Mouse (Mus musculus): ENCODE data around the gene Spic. TPM values are rescaled to one million over a fixed set of nuclear protein-coding genes. Genes with fewer than 3 reads are reported as not detected.
"Not testable (repeated sequence)": the region's sequence is repeated elsewhere in the genome, so short reads cannot be mapped to it uniquely, and the experiment has no call there.

Gene Spic
- total RNA-seq (2021) = under 1 TPM in 1 of 2 experiments, not detected in 1; 0.58 TPM
- long read RNA-seq, experiment 1, partial matches to known transcripts = 0 of 1 reads
- long read RNA-seq, experiment 1, other reads (novel, unspliced or antisense) = 0 of 1 reads
- long read RNA-seq, experiment 2, partial matches to known transcripts = 0 of 1 reads
- long read RNA-seq, experiment 2, other reads (novel, unspliced or antisense) = 0 of 1 reads

DNA sequence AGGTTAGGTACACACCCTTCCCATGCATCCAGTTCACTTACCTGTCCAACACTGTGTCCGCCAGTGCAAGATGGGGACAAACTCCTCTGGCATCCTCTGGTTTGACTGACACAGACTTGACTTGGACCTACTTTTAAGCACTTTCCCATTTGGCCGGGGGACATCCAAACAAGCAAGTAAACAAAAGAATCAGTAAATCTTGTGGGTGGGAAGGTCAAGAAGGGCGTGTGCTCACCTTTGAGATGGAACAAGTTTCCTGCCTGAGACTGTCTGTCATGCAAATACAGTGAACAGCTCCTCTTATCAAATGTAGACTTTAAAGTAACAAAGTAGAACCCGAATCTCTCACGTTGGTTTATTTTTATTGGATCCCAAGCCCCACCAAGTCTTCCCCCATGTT is at the start of gene Spic:
Gene Spic, minus strand, starts transcription at position 91 of the 400 bp plus-strand sequence.
- DNase-seq (ENCODE audit: low spot score in 2 of 2) = no peak

DNA sequence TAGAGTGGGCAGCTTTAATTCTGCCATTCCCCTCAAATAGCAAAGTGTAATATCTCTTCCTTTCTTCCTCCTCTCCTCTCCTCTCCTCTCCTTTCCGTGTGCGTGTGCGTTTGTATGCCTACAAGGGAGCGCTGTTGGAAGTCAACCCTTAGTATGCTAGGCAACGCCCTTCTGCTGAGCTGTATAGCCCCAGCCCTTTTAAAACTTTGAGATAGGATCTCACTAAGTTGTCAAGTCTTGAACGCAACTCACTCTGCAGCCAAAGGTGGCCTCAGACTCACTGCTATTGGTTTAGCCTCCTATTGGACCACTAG is 47.5 kb upstream of the Spic start:
- DNase-seq (ENCODE audit: low spot score in 2 of 2) = no peak

DNA sequence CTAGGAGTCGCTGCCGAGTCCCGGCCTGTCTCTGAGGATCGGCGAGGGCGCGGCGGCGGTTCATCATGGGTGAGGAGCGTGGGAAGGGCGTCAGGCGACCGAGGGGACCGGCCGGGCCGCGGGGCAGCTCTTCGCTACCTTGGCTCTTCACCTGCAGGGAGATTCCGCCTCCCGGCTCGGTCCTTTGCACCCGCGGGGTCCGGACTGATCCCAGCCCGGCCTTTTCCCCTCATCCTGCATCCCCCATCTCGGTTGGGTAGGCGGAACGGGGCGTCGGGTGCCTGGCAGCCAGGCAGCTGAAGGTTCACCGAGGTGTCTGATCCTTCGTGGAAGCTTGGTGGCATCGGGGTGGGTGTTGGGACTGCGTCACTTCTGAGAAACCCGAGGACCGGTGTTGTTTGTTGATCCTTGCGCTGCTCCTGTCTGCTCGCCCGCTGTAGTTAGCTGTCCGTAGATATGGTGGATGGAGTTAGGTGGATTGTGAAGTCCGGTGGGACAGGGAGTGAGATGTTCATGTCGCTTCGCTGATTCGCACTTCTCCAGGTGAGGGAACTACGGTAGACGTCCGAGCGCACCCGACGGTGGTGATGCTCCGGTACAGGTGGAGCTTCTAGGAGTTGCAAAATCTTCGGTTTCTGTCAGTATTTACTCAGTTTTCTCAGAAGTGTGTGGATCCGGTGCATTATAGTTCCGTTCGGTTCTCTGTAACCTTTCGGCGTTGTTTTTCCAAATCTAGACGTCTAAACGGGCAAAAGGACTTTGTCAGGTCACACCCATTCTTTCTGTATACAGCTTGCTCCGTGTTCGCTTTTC is 46.9 kb upstream of the Spic start:
- no peak for DNase-seq (ENCODE audit: low spot score in 2 of 2)

DNA sequence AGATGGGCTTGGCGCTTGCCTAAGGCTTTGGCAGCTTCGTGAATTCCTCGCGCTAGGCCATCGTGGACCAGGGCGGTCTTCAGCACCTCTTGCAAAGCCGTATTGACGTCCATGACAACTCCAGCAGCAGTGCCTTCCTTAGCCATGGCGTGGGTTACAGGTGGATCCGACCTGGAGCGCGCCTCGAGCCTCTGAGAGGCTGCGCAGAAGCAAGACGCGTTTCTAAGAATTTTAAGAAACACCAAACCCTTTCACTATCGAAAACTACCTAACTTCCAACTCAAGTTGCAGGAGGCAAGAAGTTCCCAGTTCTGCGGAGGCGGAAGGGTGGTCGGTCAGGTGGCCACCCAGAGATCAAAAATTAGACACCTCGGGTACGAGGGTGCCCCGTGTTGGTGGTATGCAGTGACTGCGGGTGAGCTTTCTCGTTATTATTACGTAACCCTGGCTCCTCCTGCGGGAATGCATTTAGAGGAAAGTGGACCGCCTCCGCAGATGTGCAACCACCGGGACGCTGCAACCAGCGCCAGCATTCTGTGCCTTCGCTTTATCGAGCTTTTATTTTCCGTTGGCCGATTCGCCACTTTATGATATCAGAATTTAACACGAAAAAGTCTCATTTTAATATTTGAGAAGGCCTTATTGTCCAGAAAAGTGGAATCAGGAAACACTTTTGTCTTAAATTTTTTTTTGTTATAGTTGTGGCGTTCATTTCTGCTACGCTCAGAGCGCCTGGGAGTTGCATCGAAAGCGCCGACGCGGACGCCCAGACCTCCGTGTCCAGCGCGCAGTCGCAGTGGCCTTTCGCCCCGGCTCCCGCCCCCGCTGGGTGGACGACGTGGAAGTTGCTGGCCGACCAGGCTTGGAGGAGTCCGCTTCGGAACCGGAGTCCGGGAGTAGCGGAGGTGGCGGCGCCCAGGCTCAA is 46.0 kb upstream of the Spic start, which contains the start of gene Arl1:
Gene Arl1, plus strand, starts transcription at position 288 of the 925 bp plus-strand sequence.
- DNase-seq (ENCODE audit: low spot score in 2 of 2) = peak; percentile 95 to 96

DNA sequence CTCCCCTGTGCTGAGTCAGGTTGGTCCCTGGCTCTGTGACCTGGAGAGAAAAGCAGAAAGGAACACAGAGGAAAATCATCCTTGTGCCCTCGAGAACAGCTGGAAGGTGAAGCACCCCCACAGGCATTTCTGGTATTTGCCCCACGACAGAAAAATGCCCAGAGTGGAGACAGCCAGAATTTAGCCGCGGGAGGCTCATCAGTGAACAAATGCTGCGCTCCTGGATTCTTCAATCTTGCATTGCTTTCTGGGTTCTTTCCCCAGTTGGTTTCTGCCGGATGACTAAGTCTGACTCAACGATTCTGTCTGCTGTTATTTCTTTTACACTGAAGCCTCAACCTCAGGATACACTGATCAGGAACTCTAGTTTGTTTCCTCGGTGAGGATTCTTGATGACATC is 43.4 kb upstream of the Spic start:
- DNase-seq (ENCODE audit: low spot score in 2 of 2) = peak in 1 of 2 experiments; percentile 6

DNA sequence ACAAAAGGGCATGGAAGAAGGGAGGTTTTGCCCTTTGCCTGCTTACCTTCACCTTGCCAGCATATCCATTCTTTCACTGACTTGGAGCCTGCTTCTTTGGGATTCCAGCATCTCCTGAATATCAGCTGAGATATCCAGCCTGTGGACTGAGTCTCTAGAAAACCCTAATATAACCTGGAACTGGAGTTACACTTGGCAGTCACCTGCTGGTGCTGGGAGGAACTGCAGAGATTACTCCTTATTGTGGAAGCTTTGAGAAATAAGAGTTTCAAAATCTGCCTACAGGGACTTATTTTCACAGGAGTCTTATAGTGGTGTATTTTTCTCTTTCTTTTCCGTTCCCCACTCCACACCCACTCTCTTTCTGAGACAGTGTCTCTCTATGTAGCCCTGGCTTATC is 42.3 kb upstream of the Spic start:
- no peak for DNase-seq (ENCODE audit: low spot score in 2 of 2)

DNA sequence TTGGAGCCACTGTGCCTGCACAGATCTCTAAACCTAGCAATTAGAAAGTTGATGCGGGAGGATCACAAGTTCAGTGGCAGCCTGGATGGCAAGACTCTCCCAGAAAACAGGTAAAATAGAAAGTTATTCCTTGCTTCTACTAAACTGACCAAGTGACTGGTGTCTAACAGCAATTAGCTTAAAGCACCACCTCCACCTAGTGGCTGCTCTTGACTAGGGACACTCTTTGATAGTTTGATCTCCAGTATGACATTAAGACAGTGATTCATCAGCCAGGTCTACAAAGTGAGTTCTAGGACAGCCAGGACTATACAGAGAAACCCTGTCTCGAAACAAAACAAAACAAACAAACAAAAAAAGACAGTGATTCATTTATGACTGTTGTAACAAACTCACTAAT is 40.5 kb upstream of the Spic start:
- peak in 1 of 2 experiments; percentile 9 for DNase-seq (ENCODE audit: low spot score in 2 of 2)

DNA sequence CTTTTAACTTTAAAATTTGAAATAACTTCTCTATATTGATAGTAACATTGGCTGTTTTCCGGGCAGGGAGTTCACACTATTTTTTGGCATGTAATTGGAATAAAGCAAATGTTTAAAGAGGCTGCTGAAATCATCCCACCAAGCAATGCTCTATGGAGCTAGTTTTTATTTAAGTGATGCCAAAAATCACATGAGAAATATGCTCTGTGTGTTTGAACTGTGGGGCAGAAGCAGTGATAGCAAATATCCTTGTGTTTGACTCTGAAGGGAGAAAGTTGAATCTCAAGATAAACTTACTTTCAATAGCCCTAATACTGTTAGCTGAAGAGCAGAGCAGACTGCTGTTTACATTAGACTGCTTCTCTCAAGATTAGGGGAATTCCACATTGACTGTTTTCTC is 34.8 kb upstream of the Spic start:
- DNase-seq (ENCODE audit: low spot score in 2 of 2) = no peak

DNA sequence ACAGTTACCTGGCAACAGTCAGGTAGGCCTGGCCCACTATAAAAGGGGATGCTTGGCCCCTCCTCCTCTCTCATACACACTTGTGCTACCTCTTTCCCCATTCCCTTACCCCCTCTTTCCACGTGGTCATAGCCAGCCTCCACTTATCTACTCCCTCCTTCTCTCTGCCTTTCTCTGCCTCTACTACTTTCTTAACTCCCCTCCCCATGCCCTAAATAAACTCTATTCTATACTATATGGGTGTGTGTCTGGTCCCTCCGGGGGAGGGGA is 32.9 kb upstream of the Spic start:
- DNase-seq (ENCODE audit: low spot score in 2 of 2) = no peak

DNA sequence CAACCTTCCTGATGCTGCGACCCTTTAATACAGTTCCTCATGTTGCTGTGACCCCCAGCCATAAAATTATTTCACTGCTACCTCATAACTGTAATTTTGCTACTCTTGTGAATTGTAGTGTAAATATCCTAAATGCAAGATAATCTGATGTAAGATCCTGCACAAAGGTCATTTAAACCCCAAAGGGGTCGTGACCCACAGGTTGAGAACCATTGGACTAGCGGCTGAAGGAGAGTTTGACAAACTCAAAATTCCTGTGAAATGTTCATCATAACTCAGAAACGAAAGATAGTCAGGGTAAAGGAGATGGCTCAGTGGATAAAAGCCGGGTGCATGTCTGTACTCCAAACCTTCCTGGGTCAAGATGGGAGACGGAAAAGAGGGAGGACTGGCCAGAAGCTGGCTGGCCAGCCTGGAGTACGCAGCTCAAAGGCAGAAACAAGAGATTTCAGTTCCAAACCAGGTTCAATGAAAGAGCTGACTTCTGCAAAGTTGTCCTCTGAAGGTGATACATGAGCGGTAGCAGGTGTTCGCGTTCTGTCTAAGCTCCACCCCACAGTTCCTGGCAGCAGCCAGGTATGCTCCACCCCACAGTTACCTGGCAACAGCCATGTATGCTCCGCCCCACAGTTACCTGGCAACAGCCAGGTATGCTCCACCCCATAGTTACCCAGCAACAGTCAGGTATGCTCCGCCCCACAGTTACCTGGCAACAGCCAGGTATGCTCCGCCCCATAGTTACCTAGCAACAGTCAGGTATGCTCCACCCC is 32.4 kb upstream of the Spic start:
- no peak for DNase-seq (ENCODE audit: low spot score in 2 of 2)

DNA sequence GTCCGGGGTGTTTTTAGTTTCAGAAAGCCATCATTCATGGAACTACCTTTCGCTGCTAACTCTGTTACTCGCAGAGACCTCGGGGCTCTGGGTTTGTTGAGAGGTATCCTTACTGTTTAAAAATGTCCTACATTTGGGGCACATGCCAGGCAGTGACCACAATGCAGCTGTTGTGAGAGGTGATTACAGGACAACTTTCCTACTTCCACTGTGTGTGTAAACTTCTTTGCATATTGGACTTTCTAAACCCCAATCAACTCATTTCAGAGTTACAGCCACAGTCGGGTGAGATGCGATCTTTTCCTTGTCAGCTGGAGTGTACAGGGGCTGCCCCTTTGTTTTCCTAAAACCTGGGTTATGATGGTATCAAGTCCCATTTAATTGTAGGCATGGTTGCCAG is 30.8 kb upstream of the Spic start:
- no peak for DNase-seq (ENCODE audit: low spot score in 2 of 2)

DNA sequence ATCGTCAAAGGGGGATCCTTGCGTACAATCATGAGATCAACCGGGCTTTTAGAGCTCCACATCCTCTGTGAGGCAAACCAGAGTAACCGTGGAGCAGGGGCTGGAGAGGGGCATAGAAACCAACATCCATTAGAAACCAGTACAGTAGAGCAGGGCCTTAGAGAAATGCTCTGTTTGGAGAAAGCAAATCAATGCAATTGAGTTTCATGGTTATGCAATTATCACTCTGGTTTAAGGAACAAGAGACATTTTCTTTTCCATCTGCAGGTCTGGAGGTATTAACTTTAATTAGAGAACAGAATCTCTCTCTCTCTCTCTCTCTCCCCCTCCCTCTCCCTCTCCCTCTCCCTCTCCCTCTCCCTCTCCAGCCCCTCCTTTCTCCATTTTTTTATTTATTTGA is 29.9 kb upstream of the Spic start:
- DNase-seq (ENCODE audit: low spot score in 2 of 2) = no peak

DNA sequence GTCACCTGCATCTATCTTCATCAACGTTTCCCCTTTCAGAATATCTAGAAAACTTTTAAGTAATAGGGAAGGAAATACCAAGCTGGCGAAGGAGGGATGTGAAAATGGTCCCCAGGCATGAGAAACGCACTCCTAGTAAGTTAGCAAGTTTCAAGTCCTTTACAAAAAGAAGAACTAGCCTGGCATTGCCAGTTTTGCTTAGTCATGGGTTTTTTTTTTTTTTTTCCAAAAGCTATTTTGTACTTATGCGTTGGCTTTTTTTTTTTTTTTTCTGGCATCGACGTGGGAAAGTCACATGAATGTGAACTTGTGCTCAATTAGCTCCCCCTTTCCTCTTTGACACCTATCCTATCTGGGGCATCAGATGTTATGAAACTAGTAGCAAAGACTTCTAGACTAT is 27.5 kb upstream of the Spic start:
- no peak for DNase-seq (ENCODE audit: low spot score in 2 of 2)

DNA sequence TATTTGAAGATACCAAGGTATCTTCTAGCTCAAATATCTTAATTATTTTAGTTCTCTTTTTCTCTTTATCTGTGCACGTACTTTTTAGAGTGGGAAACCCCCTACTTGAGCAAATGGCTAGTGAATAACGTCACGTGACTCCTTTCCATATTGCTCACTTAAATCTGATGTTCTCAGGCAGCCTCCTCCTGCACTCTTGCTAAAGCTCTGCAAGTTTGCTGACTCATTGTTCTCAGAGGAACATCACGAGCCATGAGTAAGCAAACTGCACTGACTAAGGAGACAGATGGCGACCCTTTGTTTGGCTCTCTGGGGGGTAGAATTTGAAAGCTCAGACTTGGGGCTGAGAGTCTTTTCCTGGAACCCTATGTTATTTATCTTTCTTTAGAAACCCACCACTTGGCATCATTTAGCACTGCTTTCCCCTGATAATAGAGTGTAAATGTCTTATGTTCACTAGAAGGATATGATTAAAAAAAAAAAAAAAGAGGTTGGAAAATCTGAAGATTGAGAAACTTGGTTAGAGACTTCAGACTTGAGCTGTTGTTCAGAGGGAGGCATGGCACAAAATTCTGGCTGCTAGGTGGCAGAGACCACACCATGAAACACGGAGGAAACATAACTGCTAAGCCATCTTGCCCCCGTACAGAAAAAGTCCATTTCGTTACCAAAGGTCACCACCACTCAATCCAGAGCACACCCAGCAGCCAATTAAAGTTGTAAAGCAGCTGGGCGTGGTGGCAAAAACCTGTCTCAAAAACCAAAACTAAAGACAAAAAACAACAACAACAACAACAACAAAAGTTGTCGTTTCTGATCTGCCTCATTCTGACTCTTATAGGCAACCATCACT is 24.1 kb upstream of the Spic start:
- no peak for DNase-seq (ENCODE audit: low spot score in 2 of 2)

DNA sequence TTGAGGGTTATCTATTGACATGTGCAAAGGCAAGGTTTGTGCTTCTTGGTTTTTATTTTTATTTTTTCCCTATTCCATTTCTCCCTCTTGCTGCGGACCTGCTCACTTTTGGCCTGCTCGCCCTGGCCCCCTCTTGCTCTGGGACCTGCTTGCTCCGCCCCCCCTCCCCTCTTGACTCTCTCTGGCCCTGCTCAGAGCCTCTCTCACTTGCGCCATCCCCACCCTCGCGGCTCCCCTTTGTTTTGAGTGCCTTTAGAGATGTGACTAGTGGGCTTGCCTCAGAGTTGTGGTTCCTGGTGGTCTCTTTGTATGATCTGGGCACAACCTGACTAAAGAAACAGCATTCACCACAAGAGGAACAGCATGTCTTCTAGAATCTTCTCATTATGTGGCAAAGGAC is 16.1 kb upstream of the Spic start:
- no peak for DNase-seq (ENCODE audit: low spot score in 2 of 2)

DNA sequence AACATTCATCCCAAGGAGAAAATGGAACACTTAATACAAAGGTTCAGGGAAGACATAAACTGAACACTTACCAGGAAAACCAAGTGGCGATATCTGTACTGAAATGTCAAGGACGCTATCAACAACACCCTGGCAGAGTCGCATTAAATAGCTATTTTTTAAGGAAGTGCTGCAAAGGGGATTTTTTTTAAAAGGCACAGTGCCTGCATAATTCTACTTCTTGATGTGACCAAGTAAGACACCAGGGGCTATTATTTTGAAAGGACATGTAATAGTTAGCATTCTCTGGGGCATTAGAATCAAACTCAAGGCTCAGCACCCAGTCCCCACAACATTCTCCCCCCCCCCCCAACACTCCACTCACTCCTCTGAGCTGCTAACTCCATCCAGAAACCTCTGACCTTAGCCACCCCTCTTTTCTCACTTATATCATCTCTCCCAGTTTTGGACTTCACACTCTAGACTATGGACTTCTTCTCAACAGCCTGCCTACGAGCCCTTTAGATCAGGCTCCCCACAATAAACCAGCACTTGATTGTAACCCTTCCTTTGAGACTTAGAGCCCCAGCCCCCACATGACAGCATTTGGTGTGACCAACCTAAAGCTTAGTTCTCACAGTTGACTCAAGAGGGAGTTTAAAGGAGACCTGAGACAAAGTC is 1.8 kb downstream of the Spic start:
- DNase-seq (ENCODE audit: low spot score in 2 of 2) = no peak

DNA sequence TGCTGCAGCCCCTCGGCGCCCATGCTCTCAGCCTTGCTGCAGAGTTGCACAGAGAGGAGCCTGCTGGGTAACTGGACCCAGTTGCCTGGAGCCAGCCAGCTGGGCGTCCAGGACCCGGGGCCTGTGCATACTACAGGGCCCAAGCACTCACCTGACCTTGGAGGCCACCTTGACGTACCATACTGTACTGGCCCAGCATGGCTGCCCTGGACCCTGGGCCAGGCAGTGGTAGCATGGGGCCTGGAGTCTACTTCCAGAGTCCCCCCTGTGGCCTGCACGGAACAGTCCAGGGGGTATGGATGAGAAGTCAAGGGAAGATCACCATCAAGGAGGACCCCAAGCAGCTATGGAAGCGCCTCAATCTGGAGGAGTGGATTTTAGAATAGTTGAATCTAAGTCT is 12.0 kb downstream of the Spic start:
- DNase-seq (ENCODE audit: low spot score in 2 of 2) = no peak

DNA sequence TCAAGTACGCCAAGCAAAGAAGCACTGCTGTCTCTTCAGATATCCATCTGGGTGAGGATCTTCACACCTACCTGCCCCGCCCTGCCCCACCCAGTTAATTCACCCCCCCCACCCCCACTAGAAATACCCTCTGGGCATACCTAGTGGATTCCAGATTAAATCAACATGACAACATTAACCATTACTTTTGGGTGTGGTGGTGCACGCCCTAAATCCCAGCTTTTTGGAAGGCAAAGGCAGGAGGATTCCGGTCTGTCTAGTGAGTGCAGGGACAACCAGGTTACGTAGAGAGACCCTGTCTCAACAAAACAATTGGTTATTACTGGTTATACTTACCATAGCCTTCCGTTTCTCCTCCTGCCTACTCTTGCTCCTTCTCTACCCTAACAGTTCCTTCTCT is 12.7 kb downstream of the Spic start:
- DNase-seq (ENCODE audit: low spot score in 2 of 2) = no peak

DNA sequence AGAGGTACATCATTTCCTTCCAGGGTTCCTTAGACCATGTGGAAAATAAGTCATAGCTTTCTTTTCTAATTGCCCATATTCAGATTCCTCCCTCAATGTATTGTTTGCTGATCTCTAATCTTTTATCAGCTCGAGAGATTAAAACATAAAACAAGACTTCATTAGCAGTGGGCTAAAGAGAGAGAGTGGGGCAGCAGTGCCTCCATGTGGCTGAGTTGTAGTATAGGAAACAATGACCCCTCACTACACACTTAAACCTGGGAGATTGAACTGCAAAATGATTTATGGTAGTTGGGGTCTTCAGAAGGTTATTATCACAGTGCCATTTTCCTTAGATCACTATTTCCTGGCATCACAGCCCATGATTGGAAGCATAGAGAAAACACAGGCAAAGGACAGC is 15.1 kb downstream of the Spic start:
- DNase-seq (ENCODE audit: low spot score in 2 of 2) = peak; percentile 9 to 27

DNA sequence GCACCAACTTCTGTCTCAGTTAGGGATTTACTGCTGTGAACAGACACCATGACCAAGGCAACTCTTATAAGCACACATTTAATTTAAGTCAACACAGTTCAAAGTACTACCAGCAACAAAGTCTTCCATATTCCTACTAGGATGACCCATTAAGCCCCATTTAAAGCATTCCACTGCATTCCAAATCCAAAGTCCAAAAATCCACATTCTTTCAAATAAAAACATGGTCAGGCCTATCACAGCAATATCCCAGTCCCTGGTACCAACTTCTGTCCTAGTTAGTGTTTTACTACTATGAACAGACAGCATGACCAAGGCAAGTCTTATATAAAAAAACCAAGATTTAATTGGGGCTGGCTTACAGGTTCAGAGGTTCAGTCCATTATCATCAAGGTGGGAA is 21.0 kb downstream of the Spic start:
- DNase-seq (ENCODE audit: low spot score in 2 of 2) = not testable (repeated sequence)

Measured in adrenal gland, adult 18-20 months (tissue).